Mouse (Mus musculus) limb, embryonic 13.5 days (tissue): ENCODE measurements around the gene Pole2. TPM values are rescaled to one million over a fixed set of nuclear protein-coding genes. Genes with fewer than 3 reads are reported as not detected.

Experiments used
- microRNA-seq: library from miRNA; unstranded; fragments of <30 nt; microRNA quantifications from one replicate; pipeline ENCODE4, GENCODE M21; 2016
- polyA plus RNA-seq: library from polyadenylated mRNA; unstranded; fragments of >200 nt; fragmentation: Nextera tagmentation; extraction: Ambion mirVana; gene quantifications from 2 replicates; pipeline ENCODE4 v1.2.1, GENCODE M21; 2015

Pole2 gene
- polyA plus RNA-seq, 1 experiment from 2014 or later, result 29.8 TPM

Small RNA genes lying within 50 kb of the gene (microRNA-seq; reads per million reads assigned to microRNA genes)
- not detected for gene Gm47287
- gene Gm47295, result 0.70 reads per million

Other genes with a start within 250 kb of the Pole2 start
- gene Rps29, start 69.0 kb downstream of the Pole2 start, polyA plus RNA-seq, result 1,605 and 1,666 TPM in 2 replicates
- 21.7 and 22.6 TPM in 2 replicates for gene Lrr1, start 59.4 kb downstream of the Pole2 start, polyA plus RNA-seq
- gene Rpl36al, start 44.1 kb downstream of the Pole2 start, polyA plus RNA-seq, result 515 and 534 TPM in 2 replicates
- gene Mgat2, start 44.0 kb downstream of the Pole2 start, polyA plus RNA-seq, result 45.1 and 48.2 TPM in 2 replicates
- gene Gm49383, start 31.1 kb downstream of the Pole2 start, polyA plus RNA-seq, result 38.7 and 40.4 TPM in 2 replicates
- 10.4 and 11.4 TPM in 2 replicates for gene Dnaaf2, start 29.8 kb downstream of the Pole2 start, polyA plus RNA-seq
- gene Gm49384, start 23.9 kb downstream of the Pole2 start, polyA plus RNA-seq, result 31.8 and 32.1 TPM in 2 replicates
- 6.5 and 9.6 TPM in 2 replicates for gene Klhdc1, start 13.0 kb upstream of the Pole2 start, polyA plus RNA-seq
- gene Klhdc2, start 68.5 kb upstream of the Pole2 start, polyA plus RNA-seq, result 160 TPM in 2 replicates
- gene Nemf, start 129.0 kb upstream of the Pole2 start, polyA plus RNA-seq, result 103 and 108 TPM in 2 replicates
- gene Arf6, start 144.0 kb upstream of the Pole2 start, polyA plus RNA-seq, result 45.6 and 45.9 TPM in 2 replicates
- 1.0 and 1.4 TPM in 2 replicates for gene Gm9887, start 144.3 kb upstream of the Pole2 start, polyA plus RNA-seq